Mouse (Mus musculus): ENCODE results near the gene Plxnd1. TPM values are rescaled to one million over a fixed set of nuclear protein-coding genes. Genes with fewer than 3 reads are reported as not detected.

Plxnd1 gene
- polyA plus RNA-seq, 1 experiment from 2014 or later: 62.4 TPM

GRCm38 (mm10) chr6:115905568-115905967 lies 89.2 kb downstream of the Plxnd1 start:
- Histone ChIP-seq H3K4me3 (ENCODE audit: low read length) (no peak overlapping the region), H3K27ac (ENCODE audit: low read length) (peak overlapping the region; percentile 70), H3K9me3 (ENCODE audit: low read length) (no peaks in the 10 kb centered on the region), H3K36me3 (ENCODE audit: insufficient read depth, low read length) (peaks cover 12% of the 10 kb centered on the region), H3K4me1 (ENCODE audit: insufficient read depth, low read length) (peaks cover 16% of the 10 kb centered on the region), H3K9ac (replicated peaks; ENCODE audit: low read length) (no peak overlapping the region), H3K4me2 (replicated peaks; ENCODE audit: low read depth, low read length) (no peak overlapping the region), H3K27me3 (ENCODE audit: insufficient read depth, low read length) (no peaks in the 10 kb centered on the region)
- ATAC-seq (ENCODE audit: low FRiP score, low TSS enrichment): no peak
- WGBS: 80% methylated on average over 6 of the region's 6 CpGs

Other genes starting within 250 kb of the Plxnd1 start
- gene Tmem40, start 232.6 kb downstream of the Plxnd1 start, polyA plus RNA-seq (2015; fragmentation: Nextera tagmentation; extraction: Ambion mirVana): 0.86 and 2.1 TPM in 2 replicates
- 36.8 and 40.1 TPM in 2 replicates for gene Cand2, start 220.5 kb downstream of the Plxnd1 start, polyA plus RNA-seq (2015; fragmentation: Nextera tagmentation; extraction: Ambion mirVana)
- 1,760 and 1,914 TPM in 2 replicates for gene Rpl32, start 186.3 kb downstream of the Plxnd1 start, polyA plus RNA-seq (2015; fragmentation: Nextera tagmentation; extraction: Ambion mirVana)
- 2.3 and 2.8 TPM in 2 replicates for gene Efcab12, start 156.6 kb downstream of the Plxnd1 start, polyA plus RNA-seq (2015; fragmentation: Nextera tagmentation; extraction: Ambion mirVana)
- 18.6 and 22.0 TPM in 2 replicates for gene Mbd4, start 141.6 kb downstream of the Plxnd1 start, polyA plus RNA-seq (2015; fragmentation: Nextera tagmentation; extraction: Ambion mirVana)
- gene Ift122, start 141.5 kb downstream of the Plxnd1 start, polyA plus RNA-seq (2015; fragmentation: Nextera tagmentation; extraction: Ambion mirVana): 38.4 and 40.1 TPM in 2 replicates
- 0.16 and 0.37 TPM in 2 replicates for gene Rho, start 63.3 kb downstream of the Plxnd1 start, polyA plus RNA-seq (2015; fragmentation: Nextera tagmentation; extraction: Ambion mirVana)
- not detected in 2 replicates for gene H1foo, start 50.1 kb downstream of the Plxnd1 start, polyA plus RNA-seq (2015; fragmentation: Nextera tagmentation; extraction: Ambion mirVana)
- 10.6 and 20.6 TPM in 2 replicates for gene Tmcc1, start 198.5 kb upstream of the Plxnd1 start, polyA plus RNA-seq (2015; fragmentation: Nextera tagmentation; extraction: Ambion mirVana)
- gene Washc2, start 213.0 kb upstream of the Plxnd1 start, polyA plus RNA-seq (2015; fragmentation: Nextera tagmentation; extraction: Ambion mirVana): 58.2 and 59.7 TPM in 2 replicates